Mouse (Mus musculus): ENCODE data around the gene Slc12a9. TPM values are rescaled to one million over a fixed set of nuclear protein-coding genes. Genes with fewer than 3 reads are reported as not detected.

The Slc12a9 gene
- total and polyA plus RNA-seq, 3 experiments: 8.8 to 12.1 TPM; not detected in 1

- H3K4me3 ChIP-seq (ENCODE audit: control insufficient read depth in 1 of 2, insufficient read depth in 1 of 2, low read depth in 2 of 2, low read length in 2 of 2): peak overlapping the region; percentile 70 to 89
- TF ChIP-seq MAFK (IDR thresholded peaks at IDR 0.05; ENCODE audit: borderline replicate concordance, low read depth, low read length): no peak
- peak; percentile 98 for TF ChIP-seq TCF12 (IDR thresholded peaks at IDR 0.05; ENCODE audit: low read depth, low read length)
- peak; percentile 89; the same call in 1 of the 2 replicates for TF ChIP-seq TBP (IDR thresholded peaks at IDR 0.05; ENCODE audit: low read depth, low read length)
- peak; percentile 86 for TF ChIP-seq SIN3A (IDR thresholded peaks at IDR 0.05; ENCODE audit: low read length)
- TF ChIP-seq KAT2A (conservative IDR thresholded peaks at IDR 0.05; ENCODE audit: low read depth, low read length): no peak; the same call in 1 of the 2 replicates
- 0 out of 2 replicates have a peak, but pooled peaks have one; percentile 26 for TF ChIP-seq CHD2 (IDR thresholded peaks at IDR 0.05; ENCODE audit: low read length)
- peak; percentile 100 for TF ChIP-seq TAL1 (IDR thresholded peaks at IDR 0.05; ENCODE audit: low read length)
- peak; percentile 93 to 98 for TF ChIP-seq EP300 (IDR thresholded peaks at IDR 0.05; ENCODE audit: low read depth in 1 of 2, low read length in 2 of 2)
- TF ChIP-seq MAZ (IDR thresholded peaks at IDR 0.05; ENCODE audit: low read depth, low read length): peak; percentile 87
- TF ChIP-seq NELFE (IDR thresholded peaks at IDR 0.05; ENCODE audit: low read depth, low read length): peak; percentile 52
- TF ChIP-seq POLR2AphosphoS5 (IDR thresholded peaks at IDR 0.05; ENCODE audit: borderline replicate concordance, low read depth, low read length): peak; percentile 62; the same call in 1 of the 2 replicates
- no peak for TF ChIP-seq SMC3 (IDR thresholded peaks at IDR 0.05; ENCODE audit: low read depth, low read length)
- no peak for TF ChIP-seq BHLHE40 (IDR thresholded peaks at IDR 0.05; ENCODE audit: borderline replicate concordance, low read depth, low read length)
- TF ChIP-seq USF1 (IDR thresholded peaks at IDR 0.05; ENCODE audit: low read depth, low read length): 0 out of 2 replicates have a peak, but pooled peaks have one; percentile 20
- no peak for TF ChIP-seq ZKSCAN1 (IDR thresholded peaks at IDR 0.05; ENCODE audit: low read depth, low read length)
- no peak for TF ChIP-seq CHD1 (IDR thresholded peaks at IDR 0.05; ENCODE audit: low read depth, low read length)
- no peak for TF ChIP-seq RAD21 (IDR thresholded peaks at IDR 0.05; ENCODE audit: low read depth, low read length)
- TF ChIP-seq ETS1 (IDR thresholded peaks at IDR 0.05; ENCODE audit: low read depth, low read length): peak; percentile 95
- TF ChIP-seq MXI1 (IDR thresholded peaks at IDR 0.05; ENCODE audit: low read depth, low read length): peak; percentile 51; the same call in 1 of the 2 replicates
- peak; percentile 0; the same call in 1 of the 2 replicates for TF ChIP-seq MAX (IDR thresholded peaks at IDR 0.05; ENCODE audit: low read length)
- peak; percentile 29; the same call in 1 of the 2 replicates for TF ChIP-seq NRF1 (IDR thresholded peaks at IDR 0.05; ENCODE audit: insufficient read depth, low read depth, low read length, poor library complexity, severe bottlenecking)
- no peak for TF ChIP-seq ZC3H11A (IDR thresholded peaks at IDR 0.05; ENCODE audit: low read depth, low read length)
- peak in 1 of 2 experiments; percentile 77; a peak in 2 of 4 replicates for TF ChIP-seq POLR2A (IDR thresholded peaks at IDR 0.05; ENCODE audit: control insufficient read depth in 1 of 2, insufficient read depth in 1 of 2, low read depth in 1 of 2, low read length in 2 of 2, poor library complexity in 1 of 2)
- TF ChIP-seq UBTF (IDR thresholded peaks at IDR 0.05; ENCODE audit: borderline replicate concordance, insufficient read depth, low read depth, low read length): peak; percentile 59; the same call in 1 of the 2 replicates
- peak; percentile 68; the same call in 1 of the 2 replicates for TF ChIP-seq POLR2AphosphoS2 (IDR thresholded peaks at IDR 0.05; ENCODE audit: low read length)
- no peak for TF ChIP-seq CTCF (IDR thresholded peaks at IDR 0.05 in 2 of 3, conservative IDR thresholded peaks at IDR 0.05 in 1 of 3; ENCODE audit: control insufficient read depth in 1 of 3, insufficient read depth in 1 of 3, low read depth in 2 of 3, low read length in 3 of 3, poor library complexity in 1 of 3, severe bottlenecking in 1 of 3)
- TF ChIP-seq MYB (IDR thresholded peaks at IDR 0.05; ENCODE audit: low read depth, low read length): peak; percentile 68
- TF ChIP-seq USF2 (IDR thresholded peaks at IDR 0.05; ENCODE audit: borderline replicate concordance in 1 of 2, insufficient read depth in 1 of 2, low read depth in 1 of 2, low read length in 2 of 2): no peak
- no peak for TF ChIP-seq ZNF384 (IDR thresholded peaks at IDR 0.05; ENCODE audit: low read depth, low read length)
- peak; percentile 53; the same call in 1 of the 2 replicates for TF ChIP-seq MYC (IDR thresholded peaks at IDR 0.05; ENCODE audit: low read depth, low read length)
- TF ChIP-seq GATA1 (IDR thresholded peaks at IDR 0.05; ENCODE audit: low read depth, low read length): peak; percentile 98
- TF ChIP-seq RCOR1 (IDR thresholded peaks at IDR 0.05; ENCODE audit: low read depth, low read length): peak; percentile 70
- TF ChIP-seq HCFC1 (IDR thresholded peaks at IDR 0.05; ENCODE audit: low read depth, low read length): peak; percentile 30; the same call in 1 of the 2 replicates
- TF ChIP-seq JUND (IDR thresholded peaks at IDR 0.05; ENCODE audit: low read depth, low read length): no peak
- peak; percentile 93 for TF ChIP-seq ZMIZ1 (IDR thresholded peaks at IDR 0.05; ENCODE audit: low read depth, low read length)
- peaks cover 11% of the 10 kb centered on the region; the same call in 1 of the 2 replicates for H3K79me2 ChIP-seq (ENCODE audit: control insufficient read depth, insufficient read depth, low read length, poor library complexity)
- H3K27me3 ChIP-seq (ENCODE audit: control insufficient read depth in 1 of 2, insufficient read depth in 2 of 2, low read length in 2 of 2): no peaks in the 10 kb centered on the region
- peaks cover 0 to 24% of the 10 kb centered on the region in 2 experiments; a peak in 2 of 4 replicates for H3K36me3 ChIP-seq (ENCODE audit: control insufficient read depth in 1 of 2, insufficient read depth in 2 of 2, low read length in 2 of 2)
- peaks cover 4 to 31% of the 10 kb centered on the region in 2 experiments for H3K4me1 ChIP-seq (ENCODE audit: control insufficient read depth in 1 of 2, insufficient read depth in 2 of 2, low read length in 2 of 2)
- H3K27ac ChIP-seq (ENCODE audit: control insufficient read depth, low read depth, low read length): peak overlapping the region; percentile 92
- H3K9me3 ChIP-seq (replicated peaks; ENCODE audit: insufficient read depth, low read length): no peaks in the 10 kb centered on the region
- DNase-seq (ENCODE audit: low read depth, low spot score): peak; percentile 99
- H3K9ac ChIP-seq (ENCODE audit: control insufficient read depth, low read depth, low read length, poor library complexity, severe bottlenecking): peak overlapping the region; percentile 86
These were observed 43.6 kb downstream of the Slc12a9 start for GRCm38 (mm10) chr5:137289591-137290365.
